In the genomic region with DNA sequence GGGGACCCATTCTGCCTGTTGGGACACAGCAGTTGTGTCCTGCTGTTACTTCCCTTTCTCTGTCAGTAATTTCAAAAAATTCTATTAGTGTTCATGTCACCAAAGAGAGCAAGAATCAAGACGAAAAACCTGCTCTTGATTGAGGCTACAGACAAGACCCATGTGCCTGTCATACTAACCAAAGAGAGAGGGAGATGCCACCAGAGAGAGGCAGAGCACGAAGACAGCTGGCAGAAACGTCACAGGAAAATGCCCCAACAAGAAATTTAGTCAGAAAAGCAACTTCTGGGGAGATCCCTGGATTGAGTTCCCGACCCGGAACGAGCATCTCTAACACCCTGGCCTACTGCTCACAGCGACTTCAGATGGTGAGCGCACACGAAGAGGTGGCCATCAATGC, we compare ENCODE assay signal across 42 mouse cellular contexts. TPM values are rescaled to one million over a fixed set of nuclear protein-coding genes. Genes with fewer than 3 reads are reported as not detected.
"Had no signal": no experiment of that assay in that cellular context is flagged by ENCODE, and none has a peak within 500 bp of the region (broad histone marks: within the 10 kb centered on the region; RNA-seq: fewer than 3 reads in every experiment).

No protein-coding gene starts in this region.

- H3K36me3 ChIP-seq: limb, embryonic 10.5 days; limb, embryonic 12.5 days; limb, embryonic 13.5 days; limb, embryonic 15.5 days; liver, embryonic 12.5 days; liver, embryonic 13.5 days; liver, embryonic 15.5 days; lung, embryonic 15.5 days; midbrain, embryonic 12.5 days; midbrain, embryonic 13.5 days; midbrain, embryonic 15.5 days; neural tube, embryonic 12.5 days had no signal

- H3K4me1 ChIP-seq: limb, embryonic 10.5 days; limb, embryonic 12.5 days; limb, embryonic 13.5 days; limb, embryonic 15.5 days; liver, embryonic 12.5 days; liver, embryonic 13.5 days; liver, embryonic 15.5 days; lung, embryonic 15.5 days; midbrain, embryonic 12.5 days; midbrain, embryonic 13.5 days; midbrain, embryonic 15.5 days; neural tube, embryonic 12.5 days had no signal

- H3K27me3 ChIP-seq: limb, embryonic 12.5 days; limb, embryonic 13.5 days; limb, embryonic 15.5 days; liver, embryonic 12.5 days; liver, embryonic 13.5 days; liver, embryonic 15.5 days; lung, embryonic 15.5 days; midbrain, embryonic 12.5 days; midbrain, embryonic 13.5 days; midbrain, embryonic 15.5 days; neural tube, embryonic 12.5 days had no signal

- H3K9me3 ChIP-seq: limb, embryonic 10.5 days; limb, embryonic 12.5 days; limb, embryonic 13.5 days; limb, embryonic 15.5 days; liver, embryonic 15.5 days; lung, embryonic 15.5 days; megakaryocyte, embryonic 14.5 days; midbrain, embryonic 12.5 days; midbrain, embryonic 13.5 days; midbrain, embryonic 15.5 days; neural tube, embryonic 12.5 days had no signal

- ATAC-seq: liver, embryonic 12.5 days; liver, postnatal 0 days; lung, postnatal 0 days; midbrain, embryonic 13.5 days; midbrain, embryonic 15.5 days; midbrain, embryonic 16.5 days had no signal

- H3K27ac ChIP-seq: left cerebral cortex, adult 2 months; limb, embryonic 10.5 days; limb, embryonic 12.5 days; limb, embryonic 13.5 days; limb, embryonic 15.5 days; liver, embryonic 12.5 days; liver, embryonic 13.5 days; liver, embryonic 14.5 days; liver, embryonic 15.5 days; lung, embryonic 15.5 days; macrophage; midbrain, embryonic 12.5 days; midbrain, embryonic 13.5 days; midbrain, embryonic 15.5 days; neural tube, embryonic 12.5 days had no signal

- H3K4me3 ChIP-seq: left cerebral cortex, adult 2 months; limb, embryonic 10.5 days; limb, embryonic 12.5 days; limb, embryonic 13.5 days; limb, embryonic 15.5 days; liver, embryonic 12.5 days; liver, embryonic 13.5 days; liver, embryonic 15.5 days; lung, embryonic 15.5 days; megakaryocyte, embryonic 14.5 days; midbrain, embryonic 12.5 days; midbrain, embryonic 13.5 days; midbrain, embryonic 15.5 days; neural tube, embryonic 12.5 days had no signal

- H3K4me2 ChIP-seq: limb, embryonic 12.5 days; limb, embryonic 13.5 days; limb, embryonic 15.5 days; liver, embryonic 11.5 days; liver, embryonic 12.5 days; liver, embryonic 13.5 days; liver, embryonic 15.5 days; lung, embryonic 14.5 days; lung, embryonic 15.5 days; midbrain, embryonic 11.5 days; midbrain, embryonic 12.5 days; midbrain, embryonic 13.5 days; midbrain, embryonic 15.5 days; neural tube, embryonic 12.5 days had no signal

- H3K9ac ChIP-seq: limb, embryonic 12.5 days; limb, embryonic 13.5 days; limb, embryonic 15.5 days; liver, embryonic 12.5 days; liver, embryonic 13.5 days; liver, embryonic 14.5 days; liver, embryonic 15.5 days; liver, postnatal 0 days; lung, embryonic 14.5 days; lung, embryonic 15.5 days; midbrain, embryonic 12.5 days; midbrain, embryonic 13.5 days; midbrain, embryonic 15.5 days; neural tube, embryonic 12.5 days had no signal

- DNase-seq: left cerebral cortex, postnatal 4 days; liver; liver, embryonic 13.5 days; liver, postnatal 0 days; lung, adult 18-20 months; lung, adult 2 months; lung, embryonic 14.5 days; lung, postnatal 10 days; lung, postnatal 14 days; lung, postnatal 36 days; lung, postnatal 4 days; midbrain, embryonic 14.5 days had no signal

RNA-seq across cellular contexts. Expression of gene Timm8a2, which starts 14.3 kb away (rescaled TPM):
- total RNA-seq: left cerebral cortex, adult 2 months; left cerebral cortex, postnatal 25 days; left cerebral cortex, postnatal 36 days; liver, adult 2 months; megakaryocyte progenitor cell, adult 5-6 weeks; megakaryocyte-erythroid progenitor cell, adult 5-6 weeks; monocyte, adult 5-6 weeks had no signal
- polyA plus RNA-seq: limb, embryonic 10.5 days; limb, embryonic 11.5 days; limb, embryonic 12.5 days; limb, embryonic 13.5 days; limb, embryonic 15.5 days; liver, adult 2 months; liver, embryonic 11.5 days; liver, embryonic 12.5 days; liver, embryonic 13.5 days; liver, embryonic 14.5 days; liver, embryonic 15.5 days; liver, embryonic 16.5 days; liver, postnatal 0 days; lung, adult 2 months; lung, embryonic 14.5 days; lung, embryonic 15.5 days; lung, embryonic 16.5 days; lung, postnatal 0 days; macrophage; midbrain, embryonic 11.5 days; midbrain, embryonic 12.5 days; midbrain, embryonic 13.5 days; midbrain, embryonic 14.5 days; midbrain, embryonic 15.5 days; midbrain, embryonic 16.5 days; midbrain, postnatal 0 days; neural tube, embryonic 11.5 days; neural tube, embryonic 12.5 days had no signal
